Mouse (Mus musculus): ENCODE measurements around the gene Lrrc75a.

Lrrc75a gene

DNA sequence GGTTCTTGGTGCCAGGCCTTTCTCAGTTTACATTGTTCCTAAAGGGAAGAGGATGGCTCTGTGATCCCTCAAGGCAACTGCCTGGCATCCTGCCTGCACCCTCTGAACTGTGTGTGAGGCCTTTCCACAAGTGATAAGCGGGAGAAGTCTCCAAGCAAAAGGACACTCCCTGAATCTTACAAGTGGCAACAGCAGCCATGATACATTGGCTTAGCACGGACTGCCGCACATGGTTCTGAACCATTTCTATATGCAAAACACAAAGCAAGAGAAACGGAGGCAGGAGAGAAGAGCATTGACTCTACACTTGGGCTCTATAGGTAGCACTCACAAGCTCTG lies 3.0 kb downstream of the Lrrc75a start:
- DNase-seq: peak in 1 of 2 experiments; percentile 22

DNA sequence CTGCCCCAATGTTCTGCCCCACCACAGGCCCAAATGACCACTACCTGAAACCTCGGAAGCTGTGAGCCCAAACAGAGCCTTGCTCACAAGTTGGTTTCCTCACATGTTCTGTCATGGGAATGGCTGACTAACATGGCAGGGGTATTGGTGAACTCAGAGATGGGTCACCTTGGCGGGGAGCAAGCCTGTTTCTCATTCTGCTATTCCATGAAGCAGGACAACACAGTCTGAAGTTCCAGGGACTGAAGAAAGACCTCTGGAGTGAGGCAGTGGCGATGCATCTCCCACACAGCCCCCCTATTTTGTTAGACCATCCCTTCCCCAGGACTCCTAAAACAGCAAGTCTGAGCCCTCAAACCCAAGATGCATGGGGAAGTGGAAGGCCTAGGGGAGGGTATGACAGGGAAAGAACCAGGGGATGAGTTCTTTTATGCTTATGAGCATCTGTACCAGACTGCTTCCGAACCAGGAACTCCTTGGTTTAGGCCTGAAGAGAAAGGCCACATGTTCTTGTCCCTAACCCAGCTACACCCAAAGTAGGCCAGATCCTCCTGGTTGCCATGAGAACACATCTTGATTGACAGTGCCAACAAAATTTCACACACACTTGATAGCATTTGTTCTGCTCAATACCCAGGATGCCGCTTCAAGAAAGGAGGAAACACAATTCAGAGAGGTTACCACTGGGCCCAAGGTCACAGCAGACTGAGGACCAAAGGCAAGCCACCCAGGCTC lies 3.6 kb downstream of the Lrrc75a start:
- no peak for DNase-seq

DNA sequence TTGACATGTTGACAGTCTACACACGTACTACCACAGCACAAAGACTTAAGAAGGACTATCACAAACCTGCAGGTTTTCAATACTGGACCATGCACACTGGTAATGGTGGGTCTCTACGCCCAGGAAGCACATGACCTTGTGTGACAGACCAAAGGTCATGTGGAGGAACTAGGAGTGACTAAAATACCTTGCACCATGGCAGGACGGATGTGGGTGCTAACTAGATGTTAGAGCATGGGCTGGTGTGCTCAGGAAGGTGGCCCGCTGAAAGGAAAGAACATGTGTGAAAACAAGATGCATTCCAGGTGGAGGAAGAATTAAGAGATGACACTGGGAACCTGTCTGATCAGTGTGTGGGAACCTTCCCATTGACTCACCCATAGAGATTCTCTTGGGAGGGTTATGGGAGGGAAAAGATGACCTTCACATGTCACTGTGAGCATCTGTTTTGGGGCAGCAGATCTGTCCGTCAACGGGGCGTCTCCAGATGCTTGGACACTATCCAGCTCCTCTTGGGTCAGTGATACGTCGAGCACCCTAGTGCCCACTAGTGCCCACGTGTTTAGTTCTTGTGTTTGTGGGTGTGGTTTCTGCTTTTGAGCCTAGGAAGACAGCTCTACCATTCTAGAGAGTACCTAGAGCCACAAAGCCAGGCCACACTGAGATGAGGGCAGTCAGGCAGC lies 4.5 kb downstream of the Lrrc75a start:
- no peak for DNase-seq

DNA sequence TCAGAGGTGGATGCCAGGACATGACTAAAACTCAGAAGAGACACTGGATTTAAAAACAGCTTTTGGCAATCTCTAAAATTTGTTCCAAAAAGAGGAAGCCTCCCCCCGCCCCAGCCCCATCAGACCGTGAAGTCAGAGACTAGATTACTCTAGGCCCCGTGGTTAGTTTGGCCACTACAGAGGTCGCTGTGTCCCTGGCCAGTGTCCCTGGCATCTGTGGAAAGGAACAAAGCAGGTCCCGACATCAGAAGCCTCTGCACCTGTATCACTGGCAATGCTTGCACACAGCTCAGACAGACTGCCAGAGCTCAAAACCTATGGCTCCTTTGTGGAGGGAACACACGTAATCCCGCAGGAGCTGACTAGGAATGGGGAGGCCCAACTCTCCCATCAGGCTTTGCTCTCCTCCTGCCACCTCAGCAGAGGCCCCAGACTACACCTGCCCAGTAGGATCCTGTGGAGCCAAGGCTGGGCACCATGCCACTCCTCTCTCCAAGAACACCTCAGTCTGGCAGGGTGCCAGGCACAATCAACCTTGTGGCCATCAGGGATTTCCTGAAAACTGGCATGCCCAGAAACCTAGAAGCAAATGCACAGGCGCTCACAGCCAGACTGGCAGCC lies 5.2 kb downstream of the Lrrc75a start:
- DNase-seq: peak; percentile 89 to 90

DNA sequence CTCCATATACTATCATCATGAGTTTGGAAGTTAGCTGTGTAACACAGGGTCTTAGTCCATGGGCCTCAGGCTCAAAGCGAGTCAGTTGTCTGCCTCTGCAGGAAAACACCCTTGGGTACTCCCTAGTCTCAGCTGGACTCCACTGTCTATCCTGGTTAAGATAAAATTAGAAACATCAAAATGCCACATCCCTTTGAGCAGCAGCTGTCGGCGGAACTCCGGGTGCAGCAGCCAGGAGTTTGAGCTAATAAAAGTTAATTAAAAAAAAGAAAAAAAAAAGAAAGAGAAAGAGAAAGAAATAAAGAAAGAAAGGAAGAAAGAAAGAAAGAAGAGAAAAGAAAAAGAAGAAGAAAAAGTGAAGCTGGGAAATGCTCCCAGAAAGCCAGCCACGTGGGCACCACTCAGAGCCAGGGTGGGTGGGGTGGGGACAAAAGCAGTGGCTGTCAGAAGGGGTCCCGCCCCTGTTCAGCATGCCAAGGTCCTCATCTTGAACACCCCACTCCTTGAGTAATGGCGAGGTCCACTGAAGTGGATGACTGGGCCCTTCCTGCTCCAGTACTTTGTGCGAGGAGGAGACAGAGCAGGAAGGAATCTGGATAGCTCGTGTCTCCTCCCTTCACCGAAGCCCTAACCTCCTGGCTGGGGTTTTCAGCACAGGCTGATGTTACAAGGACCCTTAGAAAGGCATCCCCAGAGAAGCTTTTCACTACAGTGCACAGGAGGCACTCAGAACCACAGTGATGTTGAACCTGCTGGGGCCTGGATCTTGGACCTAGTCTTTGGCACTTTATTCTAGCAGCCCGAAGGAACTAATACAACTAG lies 6.1 kb downstream of the Lrrc75a start:
- DNase-seq: no peak

DNA sequence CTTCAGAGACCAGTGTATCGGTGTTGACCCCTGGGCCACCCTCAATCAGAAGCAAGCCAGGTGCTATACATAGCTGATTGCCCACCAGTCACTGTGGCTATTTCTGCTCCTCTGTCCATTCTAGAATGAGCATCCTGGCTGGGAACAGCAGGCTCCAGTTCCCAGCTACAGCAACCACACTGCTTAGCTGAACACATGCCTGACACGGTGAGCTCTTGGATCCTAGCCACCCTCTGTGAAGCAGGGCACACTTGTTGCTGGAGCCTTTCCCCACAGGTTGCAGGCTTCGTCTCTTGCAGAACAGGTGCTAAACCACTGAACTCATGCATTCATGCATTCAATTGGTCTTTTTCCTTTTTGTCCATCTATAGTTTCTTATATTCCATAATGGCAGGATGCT lies 7.9 kb downstream of the Lrrc75a start:
- peak in 1 of 2 experiments; percentile 52 for DNase-seq

DNA sequence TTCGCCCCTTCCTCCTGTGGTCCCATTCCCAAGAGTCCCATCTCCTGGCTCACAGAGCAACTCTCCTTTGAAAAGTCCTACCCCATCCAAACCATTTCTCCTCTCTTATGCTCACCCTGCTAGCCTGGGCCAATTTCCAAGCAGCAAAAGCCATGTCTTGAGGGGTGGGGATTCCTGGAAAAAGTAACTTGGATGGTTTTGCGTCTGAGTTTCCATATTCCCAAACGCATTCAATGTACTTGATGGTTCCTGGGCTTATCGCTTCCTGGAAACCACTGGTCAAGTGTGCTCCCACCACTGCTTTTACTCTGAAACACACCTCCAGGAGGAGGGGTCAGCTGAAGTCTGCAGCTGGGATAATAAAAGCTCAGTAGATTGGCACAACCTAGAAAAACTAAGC lies 9.9 kb downstream of the Lrrc75a start:
- DNase-seq: no peak

DNA sequence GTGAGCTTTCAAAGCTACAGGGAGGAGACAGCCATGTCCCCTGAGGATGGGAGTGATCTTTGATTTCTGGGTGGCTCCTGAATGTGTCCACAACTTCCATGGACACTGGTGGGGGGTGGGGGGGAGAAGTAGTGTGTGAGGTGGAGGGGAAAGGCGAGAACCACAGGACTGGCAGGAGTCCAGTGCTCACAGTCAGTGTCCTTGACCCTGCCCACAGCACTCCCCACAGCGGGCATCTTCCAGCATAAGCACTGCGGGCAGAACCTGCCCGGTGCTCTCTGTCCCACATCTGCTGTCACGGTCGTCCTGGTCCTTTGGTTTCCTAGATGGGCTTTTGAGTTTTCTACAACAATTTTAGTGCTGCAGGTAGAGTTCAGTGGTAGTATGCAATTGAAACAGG lies 10.5 kb downstream of the Lrrc75a start:
- peak in 1 of 2 experiments; percentile 27 for DNase-seq

DNA sequence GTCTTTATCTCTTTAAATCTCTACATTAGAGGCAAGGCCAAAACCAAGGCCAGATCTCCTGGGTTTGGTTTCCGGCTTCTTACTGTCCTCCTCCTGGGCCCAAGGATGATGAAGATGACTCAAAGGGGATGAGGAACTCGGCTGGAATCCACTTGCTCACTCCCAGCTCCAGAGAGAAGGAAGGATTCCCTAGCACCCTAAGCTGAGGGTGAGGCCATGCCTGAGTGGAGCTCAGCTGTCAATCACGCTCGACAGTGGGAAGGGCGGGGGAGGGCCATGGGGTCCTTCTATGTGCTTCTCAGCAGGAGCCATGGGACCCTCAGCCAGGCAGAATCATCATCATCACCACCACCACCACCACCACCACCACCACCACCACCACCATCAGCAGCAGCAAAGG lies 10.9 kb downstream of the Lrrc75a start:
- DNase-seq: no peak

DNA sequence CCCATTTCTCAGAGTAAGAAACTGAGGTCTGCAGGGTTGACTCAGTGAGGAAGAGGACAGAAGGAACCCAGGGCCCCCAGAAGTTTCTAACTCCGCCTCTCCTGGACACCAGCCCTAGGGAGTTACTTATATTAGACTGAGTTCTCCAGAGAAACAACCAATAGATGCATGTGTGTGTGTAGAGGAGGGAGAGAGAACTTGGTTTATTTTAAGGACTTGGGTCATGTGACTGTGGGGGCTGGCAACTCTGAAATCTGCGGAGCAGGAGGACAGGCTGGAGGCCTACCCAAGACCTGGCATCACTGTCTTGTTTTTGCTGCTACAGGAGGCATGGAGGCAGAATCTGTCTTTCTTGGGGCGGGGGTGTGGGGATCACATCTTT lies 11.5 kb downstream of the Lrrc75a start:
- peak; percentile 29 to 40 for DNase-seq

DNA sequence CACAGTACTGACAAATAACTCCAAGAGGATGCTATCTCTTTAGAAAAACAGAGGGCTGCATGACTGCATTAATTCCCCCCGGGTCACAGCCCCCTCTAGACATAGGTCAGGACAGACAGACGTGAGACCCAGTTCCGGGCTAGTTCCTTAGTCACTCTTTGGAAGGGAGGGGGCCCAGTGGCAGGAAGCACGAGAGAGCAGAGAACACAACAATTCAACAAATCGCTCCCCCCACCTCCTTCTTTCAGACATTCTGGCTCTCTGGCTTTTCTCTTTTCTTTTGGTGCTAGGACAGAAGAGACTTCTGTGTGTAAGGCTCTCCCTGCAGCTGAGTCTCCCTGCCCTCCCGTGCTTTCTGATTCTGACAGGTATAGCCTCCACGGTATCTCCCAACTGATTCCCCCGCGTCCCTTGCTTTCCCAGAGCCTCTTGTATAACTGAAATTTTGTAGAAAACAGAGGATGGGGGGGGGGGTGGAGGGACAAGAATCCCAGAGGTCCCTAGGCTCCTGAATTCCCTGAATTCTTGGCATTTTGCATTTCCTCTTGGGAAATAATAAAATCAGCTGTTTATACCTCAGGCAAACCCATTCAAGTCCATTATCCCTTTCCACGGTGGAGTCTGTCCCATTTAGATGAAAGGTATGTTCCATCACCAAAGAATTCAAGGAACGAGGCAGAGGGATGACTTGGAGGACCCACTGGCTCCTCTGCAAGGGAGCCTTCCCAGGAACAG lies 12.1 kb downstream of the Lrrc75a start:
- DNase-seq: no peak

DNA sequence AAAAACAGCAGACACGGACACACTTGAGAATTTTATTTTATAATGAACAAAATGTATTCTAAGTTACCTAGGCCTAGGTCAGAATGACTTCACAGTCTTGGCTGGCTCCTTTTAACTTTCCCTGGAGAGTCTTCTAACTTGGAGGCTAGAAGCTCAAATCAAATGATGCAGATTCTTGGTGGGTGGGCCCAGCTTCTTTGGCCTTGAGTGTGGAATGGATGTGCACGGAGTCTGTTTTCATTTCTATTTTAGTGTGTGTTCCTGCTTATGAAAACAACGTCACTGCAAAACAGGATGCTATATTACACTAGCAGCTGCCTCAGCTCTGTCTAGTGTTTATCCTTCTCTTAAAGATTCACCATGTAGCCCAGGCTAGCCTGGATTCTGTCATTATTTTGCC lies 12.9 kb downstream of the Lrrc75a start:
- no peak for DNase-seq

DNA sequence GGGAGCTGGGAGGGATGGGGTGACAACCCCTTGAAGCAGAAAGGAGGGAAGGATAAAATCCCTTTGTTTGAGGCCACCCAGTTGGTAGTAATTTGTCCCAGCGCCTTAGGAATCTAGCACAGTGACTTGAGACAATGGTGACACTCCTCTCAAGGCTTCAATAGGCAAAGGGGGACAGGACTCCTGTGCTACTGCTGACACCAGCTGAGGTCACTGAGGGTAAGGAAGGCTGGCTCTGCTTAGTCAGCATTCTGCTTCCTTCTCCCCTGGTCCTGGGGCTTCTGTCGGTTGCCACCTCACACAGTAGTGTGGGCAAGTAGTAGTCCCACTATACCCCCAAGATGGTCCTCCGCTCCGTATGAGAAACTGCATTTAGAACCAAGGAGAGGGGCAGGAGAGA lies 17.2 kb downstream of the Lrrc75a start:
- DNase-seq: no peak

DNA sequence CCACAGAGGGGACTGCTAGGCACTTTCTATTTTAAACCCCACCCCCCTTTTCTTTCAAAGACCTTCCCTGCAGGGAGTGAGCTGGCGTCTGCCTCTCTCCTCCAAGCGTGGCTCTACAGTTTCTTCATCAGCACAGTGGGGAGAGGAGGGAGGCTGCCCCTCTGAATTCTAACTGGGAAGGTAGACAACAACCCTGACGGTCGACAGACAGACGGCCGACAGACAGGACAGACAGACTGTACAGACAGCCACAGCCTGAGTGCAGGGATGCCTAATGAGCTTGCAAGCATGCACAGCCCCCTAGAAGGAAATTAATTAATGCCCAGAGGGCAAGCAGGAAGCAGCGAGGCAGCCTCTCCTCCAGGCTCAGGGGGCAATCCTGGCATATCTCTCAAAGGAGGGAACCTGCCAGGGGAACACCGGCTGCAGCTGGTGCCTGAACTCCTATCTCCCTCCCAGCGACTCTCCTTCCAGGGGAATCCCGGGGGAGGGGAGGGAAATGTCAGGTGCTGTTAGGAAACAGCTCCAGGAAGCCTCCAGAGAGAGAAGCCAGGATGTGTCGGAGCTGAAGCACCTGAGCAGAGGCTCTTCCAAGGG lies 18.0 kb downstream of the Lrrc75a start:
- peak; percentile 48 to 49 for DNase-seq

DNA sequence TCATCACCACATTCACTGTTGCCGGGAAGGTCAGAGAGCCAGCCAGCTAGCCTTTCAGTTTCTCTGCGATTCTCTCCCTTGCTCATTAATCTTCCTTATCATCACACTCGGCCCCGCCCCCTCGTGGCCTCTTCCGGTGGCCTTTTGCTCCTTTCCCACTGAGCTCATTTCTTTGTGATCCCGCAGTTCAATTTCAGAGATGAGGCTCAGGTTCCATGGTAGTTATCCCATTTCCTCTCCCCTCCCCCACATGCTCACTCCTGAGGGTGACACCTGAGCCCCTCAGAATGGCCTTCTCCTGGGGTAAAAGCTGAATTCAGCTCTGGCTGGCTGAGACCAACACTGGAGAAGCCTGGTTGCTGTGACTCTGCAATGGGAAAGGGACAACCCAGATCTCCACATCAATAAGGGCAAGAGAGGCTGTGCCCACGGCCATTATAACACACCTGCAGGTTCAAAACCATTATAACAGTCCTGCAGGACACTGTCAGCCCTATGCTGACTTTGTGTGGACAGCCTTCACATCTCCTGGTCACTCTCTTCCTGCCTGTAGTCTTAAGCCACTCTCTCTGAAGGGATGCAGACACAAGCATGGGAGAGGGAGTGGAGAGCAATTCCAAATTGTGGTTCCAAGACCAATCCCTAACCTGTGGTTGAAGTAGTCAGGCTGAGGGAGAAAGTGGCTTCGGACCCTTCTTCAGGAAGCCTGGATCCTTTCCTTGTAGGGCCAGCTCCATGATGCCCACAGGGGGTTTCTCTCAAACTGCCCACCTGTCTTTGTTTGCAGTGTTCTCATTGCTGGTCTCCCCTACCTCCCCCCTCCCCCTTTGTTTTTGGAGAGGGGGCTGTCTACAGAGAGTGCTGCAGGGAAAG lies 18.7 kb downstream of the Lrrc75a start:
- no peak for DNase-seq

DNA sequence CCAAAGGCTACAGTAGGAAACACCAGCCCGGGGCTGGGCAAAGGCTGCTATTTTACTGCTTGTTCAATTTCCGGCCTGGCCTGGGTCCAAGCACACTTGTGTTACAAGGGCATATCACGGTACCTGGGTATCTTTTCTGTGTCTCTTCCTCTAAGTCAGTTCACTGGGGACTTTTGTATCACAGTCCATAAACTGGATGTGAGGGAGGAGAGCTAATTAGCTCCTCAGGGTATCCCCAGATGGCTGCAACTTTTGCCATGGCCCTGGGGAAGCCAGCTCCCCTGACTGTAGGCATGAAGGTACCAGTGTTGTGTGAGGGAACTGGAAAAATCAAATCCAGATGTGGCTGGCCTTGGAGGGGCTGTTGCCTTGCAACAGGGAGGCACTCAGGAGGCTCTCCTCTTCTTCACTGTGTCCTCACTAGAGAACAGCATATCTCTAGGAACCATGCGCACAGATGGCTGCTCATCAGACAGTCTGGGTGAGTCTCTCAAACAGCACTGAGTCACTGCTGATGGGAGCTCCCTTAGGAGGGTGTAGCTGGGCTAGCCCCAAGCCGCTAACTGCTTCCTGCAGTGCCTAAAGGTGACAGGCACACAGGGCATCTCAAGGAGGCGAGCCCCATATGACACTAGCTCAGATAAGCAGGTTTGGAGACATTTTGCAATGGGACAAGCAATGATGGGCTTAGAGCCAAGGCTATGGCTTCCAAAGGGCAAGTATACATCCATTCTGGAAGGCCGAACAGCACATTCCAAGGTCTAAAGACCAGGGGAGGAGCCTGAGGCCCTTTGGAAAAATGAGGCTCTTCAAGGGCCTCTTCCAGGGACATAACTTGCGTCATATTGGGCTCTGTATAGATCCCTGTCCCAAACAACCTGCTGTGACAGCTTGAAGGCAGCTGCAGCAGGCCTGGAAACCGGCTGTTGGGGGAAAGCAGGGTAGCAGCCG lies 23.7 kb downstream of the Lrrc75a start:
- DNase-seq: peak; percentile 61 to 63

DNA sequence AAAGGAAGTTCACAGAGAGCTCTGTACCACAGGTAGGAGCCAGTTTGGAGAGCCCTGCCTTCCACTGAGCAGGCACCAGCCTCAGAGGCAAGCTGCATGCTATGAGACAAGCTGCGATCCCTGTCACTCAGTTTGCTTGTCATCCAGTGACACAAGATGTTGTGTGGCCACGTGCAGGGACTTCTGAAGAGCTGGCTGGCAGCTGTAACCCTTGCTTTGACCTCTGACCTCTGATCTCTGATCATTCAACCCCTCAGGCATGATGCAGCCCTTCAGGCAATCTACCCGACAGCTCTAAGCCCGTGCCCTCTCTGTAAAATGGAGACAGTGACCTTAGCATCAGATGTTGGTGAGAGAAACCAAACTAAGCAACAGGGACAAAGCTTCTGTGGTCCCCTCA lies 25.5 kb downstream of the Lrrc75a start:
- no peak for DNase-seq

DNA sequence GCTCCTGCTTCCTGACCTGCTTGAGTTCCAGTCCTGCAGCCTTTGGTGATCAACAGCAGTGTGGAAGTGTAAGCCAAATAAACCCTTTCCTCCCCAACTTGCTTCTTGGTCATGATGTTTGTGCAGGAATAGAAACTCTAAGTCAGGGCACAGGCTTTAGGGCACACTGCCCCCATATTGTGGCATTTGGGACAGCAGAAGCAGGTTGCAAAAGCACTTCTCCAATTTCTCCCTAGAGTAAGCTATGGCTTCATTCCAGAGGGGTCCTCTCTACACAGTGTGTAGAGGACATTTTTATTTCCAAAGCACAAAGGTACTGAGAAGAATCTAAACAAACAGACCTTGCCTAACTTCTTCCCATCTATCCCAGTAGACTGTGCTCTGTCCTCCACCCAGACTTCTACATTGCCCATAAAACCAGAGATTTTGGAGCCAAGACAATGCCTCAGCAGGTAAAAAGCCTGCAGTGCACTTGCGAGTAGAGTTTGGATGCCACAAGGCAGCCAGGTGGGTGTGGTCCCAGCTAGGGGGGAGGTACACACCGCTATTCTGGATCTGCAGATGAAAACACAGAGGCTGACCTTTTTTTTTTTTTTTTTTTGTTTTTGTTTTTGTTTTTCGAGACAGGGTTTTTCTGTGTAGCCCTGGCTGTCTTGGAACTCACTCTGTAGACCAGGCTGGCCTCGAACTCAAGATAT lies 26.6 kb downstream of the Lrrc75a start:
- DNase-seq: no peak

DNA sequence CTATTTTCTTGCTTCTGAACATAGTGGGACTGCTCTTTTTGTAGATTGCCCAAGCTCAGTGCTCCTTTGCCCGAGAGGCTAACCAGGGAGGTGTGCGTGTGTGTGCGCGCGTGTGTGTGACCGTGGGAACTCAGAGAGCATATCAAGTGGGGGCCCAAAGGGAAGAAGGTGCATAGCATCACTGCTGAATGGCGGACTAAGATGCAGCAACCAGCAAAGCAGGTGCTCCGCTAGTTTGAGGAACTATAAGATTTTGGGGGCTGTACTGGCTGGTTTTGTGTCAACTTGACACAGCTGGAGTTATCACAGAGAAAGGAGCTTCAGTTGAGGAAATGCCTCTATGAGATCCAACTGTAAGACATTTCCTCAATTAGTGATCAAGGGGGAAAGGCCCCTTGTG lies 27.2 kb downstream of the Lrrc75a start:
- no peak for DNase-seq

Measured in cerebellum, postnatal 10 days (tissue).